Mouse (Mus musculus) forebrain, embryonic 16.5 days (tissue): Measurements from ENCODE around the gene Ppp2r3a. TPM values are rescaled to one million over a fixed set of nuclear protein-coding genes. Genes with fewer than 3 reads are reported as not detected.
A peak's percentile ranks its signal among the peaks of the same experiment; 100 is the strongest.

Experiments
- ATAC-seq: fragments of 200-750 bp; cut with Nextera tagmentation; 2 replicates; pipeline ENCODE4 v1.8.0; 2017; ENCODE audit warnings: mild to moderate bottlenecking, moderate library complexity
- H3K27ac ChIP-seq: fragments of 300-500 bp; sonication (generic); 2 replicates; pipeline ENCODE4 v1.5.1; 2014; ENCODE audit warnings: low read length, control low read depth
- H3K27me3 ChIP-seq: fragments of 300-500 bp; sonication (generic); replicated peaks from 2 replicates; pipeline ENCODE4 v1.6.1; 2014; ENCODE audit warnings: low read length; ENCODE audit not compliant: control insufficient read depth, insufficient read depth
- H3K36me3 ChIP-seq: fragments of 300-500 bp; sonication (generic); 2 replicates; pipeline ENCODE4 v1.6.1; 2014; ENCODE audit not compliant: control insufficient read depth, insufficient read depth
- H3K4me1 ChIP-seq: fragments of 300-500 bp; sonication (generic); replicated peaks from 2 replicates; pipeline ENCODE4 v1.6.1; 2014; ENCODE audit warnings: low read length; ENCODE audit not compliant: control insufficient read depth, insufficient read depth
- H3K4me2 ChIP-seq: fragments of 300-500 bp; sonication (generic); 2 replicates; pipeline ENCODE4 v1.6.1; 2014; ENCODE audit warnings: mild to moderate bottlenecking, low read length, control low read depth
- H3K4me3 ChIP-seq: fragments of 300-500 bp; sonication (generic); replicated peaks from 2 replicates; pipeline ENCODE4 v1.5.1; 2014; ENCODE audit warnings: mild to moderate bottlenecking, low read length, control low read depth
- H3K9ac ChIP-seq: fragments of 300-500 bp; sonication (generic); replicated peaks from 2 replicates; pipeline ENCODE4 v1.6.1; 2014; ENCODE audit warnings: low read depth, low read length, control low read depth
- H3K9me3 ChIP-seq: fragments of 300-500 bp; sonication (generic); 2 replicates; pipeline ENCODE4 v1.6.1; 2016; ENCODE audit warnings: low read length; ENCODE audit not compliant: control insufficient read depth
- WGBS: fragments of 180-500 bp; shearing (Covaris S2); extraction: QIAGEN DNeasy Blood & Tissue Kit; methylation state at CpG from one replicate; pipeline ENCODE4 v1.1.7; 2014; 5-methylcytosine and 5-hydroxymethylcytosine counted together
- polyA plus RNA-seq: library from polyadenylated mRNA; unstranded; fragments of >200 nt; fragmentation: Nextera tagmentation; extraction: Ambion mirVana; gene quantifications from 2 replicates; pipeline ENCODE4 v1.2.1, GENCODE M21; 2015

Gene Ppp2r3a
- polyA plus RNA-seq, 1 experiment from 2014 or later = 25.2 TPM

- no peak for ATAC-seq
- WGBS = under 1% methylated on average over 18 of the region's 18 CpGs
- Histone ChIP-seq H3K9ac (peak overlapping the region; percentile 99), H3K9me3 (no peaks in the 10 kb centered on the region), H3K4me3 (peak overlapping the region; percentile 98), H3K36me3 (no peaks in the 10 kb centered on the region), H3K27me3 (no peaks in the 10 kb centered on the region), H3K27ac (no peak overlapping the region), H3K4me2 (peak overlapping the region; percentile 83), H3K4me1 (peaks cover 22% of the 10 kb centered on the region)
Measured at GRCm38 (mm10) chr9:101076095-101076875, 175.3 kb downstream of the Ppp2r3a start.

GRCm38 (mm10) chr9:101075694-101076093, 175.9 kb downstream of the Ppp2r3a start:
- H3K9ac ChIP-seq = peak overlapping the region; percentile 99
- no peak for ATAC-seq
- H3K4me1 ChIP-seq = peaks cover 22% of the 10 kb centered on the region
- peak overlapping the region; percentile 98 for H3K4me3 ChIP-seq
- H3K9me3 ChIP-seq = no peaks in the 10 kb centered on the region
- H3K36me3 ChIP-seq = no peaks in the 10 kb centered on the region
- peak overlapping the region; percentile 83 for H3K4me2 ChIP-seq
- no peak overlapping the region for H3K27ac ChIP-seq
- 0% methylated on average over 8 of the region's 8 CpGs for WGBS
- no peaks in the 10 kb centered on the region for H3K27me3 ChIP-seq

GRCm38 (mm10) chr9:101075091-101075581, 176.5 kb downstream of the Ppp2r3a start:
- Histone ChIP-seq H3K27me3 (no peaks in the 10 kb centered on the region), H3K4me1 (peaks cover 22% of the 10 kb centered on the region), H3K27ac (peak overlapping the region; percentile 99), H3K9me3 (no peaks in the 10 kb centered on the region), H3K4me2 (peak overlapping the region; percentile 83), H3K36me3 (no peaks in the 10 kb centered on the region), H3K4me3 (peak overlapping the region; percentile 98), H3K9ac (peak overlapping the region; percentile 99)
- ATAC-seq = no peak
- under 1% methylated on average over 25 of the region's 25 CpGs for WGBS

GRCm38 (mm10) chr9:101074332-101075021, 177.1 kb downstream of the Ppp2r3a start:
- peaks cover 20% of the 10 kb centered on the region for H3K4me1 ChIP-seq
- peak overlapping the region; percentile 98 for H3K4me3 ChIP-seq
- ATAC-seq = peak; percentile 75
- 0% methylated on average over 84 of the region's 100 CpGs for WGBS
- H3K27me3 ChIP-seq = no peaks in the 10 kb centered on the region
- no peaks in the 10 kb centered on the region for H3K9me3 ChIP-seq
- peak overlapping the region; percentile 83 for H3K4me2 ChIP-seq
- H3K9ac ChIP-seq = peak overlapping the region; percentile 99
- no peaks in the 10 kb centered on the region for H3K36me3 ChIP-seq
- H3K27ac ChIP-seq = peak overlapping the region; percentile 99

GRCm38 (mm10) chr9:101073987-101074331, 177.6 kb downstream of the Ppp2r3a start, which contains the start of gene Msl2:
TSS of gene Msl2 (plus strand) at chr9:101074101.
- Histone ChIP-seq H3K9me3 (no peaks in the 10 kb centered on the region), H3K36me3 (no peaks in the 10 kb centered on the region), H3K4me2 (peak within 1 kb of the TSS; percentile 83), H3K27me3 (no peaks in the 10 kb centered on the region), H3K27ac (peak within 1 kb of the TSS; percentile 99), H3K4me3 (peak within 1 kb of the TSS; percentile 98), H3K9ac (peak within 1 kb of the TSS; percentile 99), H3K4me1 (peaks cover 15% of the 10 kb centered on the region)
- WGBS = 1% methylated on average over 36 of the region's 43 CpGs
- no peak for ATAC-seq

GRCm38 (mm10) chr9:101073041-101073986, 178.3 kb downstream of the Ppp2r3a start:
- Histone ChIP-seq H3K27me3 (no peaks in the 10 kb centered on the region), H3K27ac (peak overlapping the region; percentile 86), H3K4me1 (peaks cover 9% of the 10 kb centered on the region), H3K9me3 (no peaks in the 10 kb centered on the region), H3K36me3 (no peaks in the 10 kb centered on the region), H3K4me2 (peak overlapping the region; percentile 68), H3K9ac (peak overlapping the region; percentile 95), H3K4me3 (peak overlapping the region; percentile 98)
- 1% methylated on average over 62 of the region's 65 CpGs for WGBS
- peak; percentile 93 for ATAC-seq

- Histone ChIP-seq H3K4me3 (no peak overlapping the region), H3K27me3 (no peaks in the 10 kb centered on the region), H3K9ac (no peak overlapping the region), H3K4me1 (peaks cover 4% of the 10 kb centered on the region; the same call in 1 of the 2 replicates), H3K27ac (peak overlapping the region; percentile 47), H3K4me2 (no peak overlapping the region), H3K36me3 (no peaks in the 10 kb centered on the region), H3K9me3 (no peaks in the 10 kb centered on the region)
- no peak for ATAC-seq
- 34% methylated on average over 5 of the region's 5 CpGs for WGBS
Measured at GRCm38 (mm10) chr9:101072506-101072905, 179.1 kb downstream of the Ppp2r3a start.

GRCm38 (mm10) chr9:101069781-101070180, 181.8 kb downstream of the Ppp2r3a start:
- 99% methylated on average over 3 of the region's 3 CpGs for WGBS
- no peak for ATAC-seq
- no peaks in the 10 kb centered on the region for H3K9me3 ChIP-seq
- no peaks in the 10 kb centered on the region for H3K27me3 ChIP-seq
- H3K4me2 ChIP-seq = no peak overlapping the region
- H3K4me1 ChIP-seq = peaks cover 6% of the 10 kb centered on the region; the same call in 1 of the 2 replicates
- H3K27ac ChIP-seq = no peak overlapping the region
- no peak overlapping the region for H3K9ac ChIP-seq
- no peak overlapping the region for H3K4me3 ChIP-seq
- H3K36me3 ChIP-seq = no peaks in the 10 kb centered on the region
